Mouse (Mus musculus): Measurements from ENCODE around the gene Letm1.

GRCm38 (mm10) chr5:33736230-33736629 is 46.4 kb downstream of the Letm1 start:
- TF ChIP-seq CTCF (IDR thresholded peaks at IDR 0.05; ENCODE audit: control insufficient read depth, insufficient read depth, insufficient read length) (no peak), MYOD1 (IDR thresholded peaks at IDR 0.05; ENCODE audit: control insufficient read depth, insufficient read length, low read depth) (no peak), MYOG (IDR thresholded peaks at IDR 0.05; ENCODE audit: control insufficient read depth, extremely low read depth, insufficient read length) (no peak), MAX (IDR thresholded peaks at IDR 0.05) (no peak), USF1 (IDR thresholded peaks at IDR 0.05; ENCODE audit: low read depth) (no peak), FOSL1 (IDR thresholded peaks at IDR 0.05; ENCODE audit: insufficient read depth, low read length, poor library complexity, severe bottlenecking) (no peak), CEBPB (IDR thresholded peaks at IDR 0.05; ENCODE audit: low read depth) (no peak)

Measured in C2C12 (cell line).